In the genomic region with DNA sequence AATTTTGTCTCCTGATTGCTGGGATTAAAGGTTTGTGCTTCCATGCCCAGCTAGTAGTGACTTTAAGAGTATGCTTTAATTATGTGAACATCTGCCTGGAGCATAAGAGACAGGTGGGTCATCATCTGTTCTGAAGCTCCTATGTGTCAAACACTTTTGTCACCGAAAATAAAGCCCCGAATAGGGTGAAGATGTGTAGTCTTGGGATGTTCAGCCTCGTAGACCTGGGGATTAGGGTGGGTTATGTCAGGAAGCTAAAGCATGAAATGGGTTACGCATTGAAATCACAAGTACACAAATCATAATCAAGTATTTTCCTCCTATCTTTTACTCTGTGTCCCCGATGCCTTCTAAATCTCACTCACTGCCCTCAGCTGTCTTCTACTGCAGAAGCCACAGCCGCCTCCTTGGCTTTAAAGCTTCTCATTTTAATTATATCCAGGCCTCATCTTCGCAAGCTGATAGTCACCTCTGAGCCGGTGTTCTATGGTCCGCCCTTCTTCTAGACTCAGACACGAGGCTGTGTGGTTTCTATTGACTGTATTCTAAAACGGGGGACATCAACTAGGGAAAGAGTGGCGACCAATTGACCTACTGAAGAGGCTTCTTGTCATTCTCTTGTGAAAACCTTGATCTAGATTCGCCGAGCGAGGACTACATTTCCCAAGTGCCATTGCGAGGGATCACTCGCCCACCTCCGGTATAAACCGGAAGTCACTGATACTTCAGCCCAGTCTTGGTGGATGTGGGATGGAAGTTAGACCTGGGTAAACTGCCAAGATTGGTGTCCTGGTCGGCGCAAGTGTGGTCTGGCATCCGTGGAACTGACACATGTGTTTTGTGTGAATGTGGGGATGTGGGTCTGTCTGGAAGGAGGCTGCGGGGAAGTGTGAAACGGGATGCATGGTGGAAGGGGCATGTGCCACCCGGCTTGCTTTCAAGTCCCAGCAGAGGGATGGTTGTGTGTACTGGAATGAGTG, we compare ENCODE assay signal across 8 mouse cellular contexts. TPM values are rescaled to one million over a fixed set of nuclear protein-coding genes. Genes with fewer than 3 reads are reported as not detected.
DNase-seq lines count a peak whose midpoint lies in the region; ATAC-seq and TF ChIP-seq lines count a peak whose summit lies in the region.

A gene (plus strand): TSS at position 720 of the 980 bp plus-strand sequence.

- no peaks in the 10 kb centered on the region for H3K27me3 ChIP-seq in erythroblast, embryonic 14.5 days (ENCODE audit: control insufficient read depth)
- no peaks in the 10 kb centered on the region for H3K27me3 ChIP-seq in intestine, postnatal 0 days (replicated peaks; ENCODE audit: control insufficient read depth, insufficient read depth, low read length)

- 27% methylated on average over 25 of the region's 25 CpGs for WGBS in intestine, postnatal 0 days

- peaks cover 2% of the 10 kb centered on the region; the same call in 1 of the 2 replicates for H3K36me3 ChIP-seq in erythroblast, embryonic 14.5 days (ENCODE audit: control insufficient read depth)
- H3K36me3 ChIP-seq in intestine, postnatal 0 days (ENCODE audit: control insufficient read depth, insufficient read depth) = peaks cover 15% of the 10 kb centered on the region; the same call in 1 of the 2 replicates

- H3K9me3 ChIP-seq in erythroblast, embryonic 14.5 days (ENCODE audit: control insufficient read depth, low read length) = peaks cover 3% of the 10 kb centered on the region; the same call in 1 of the 2 replicates
- H3K9me3 ChIP-seq in intestine, postnatal 0 days (ENCODE audit: control insufficient read depth) = no peaks in the 10 kb centered on the region

- H3K4me2 ChIP-seq in intestine, postnatal 0 days (replicated peaks; ENCODE audit: low read depth) = peak within 1 kb of the TSS; percentile 73

- intact Hi-C loops in left cerebral cortex, postnatal 36 days (cut with DNase I) = loop anchor here (1.0 kb wide), 1 partner anchor 16 kb away; no protein-coding TSS in a partner anchor

- ATAC-seq in erythroblast, adult 5-6 weeks (replicated peaks; ENCODE audit: low FRiP score, poor library complexity, severe bottlenecking) = no peak
- no peak for ATAC-seq in intestine, postnatal 0 days
- ATAC-seq in megakaryocyte-erythroid progenitor cell, adult 5-6 weeks (replicated peaks; ENCODE audit: low FRiP score, low TSS enrichment, poor library complexity, severe bottlenecking) = peak; percentile 97

- H3K4me3 ChIP-seq in erythroblast, embryonic 14.5 days (replicated peaks) = peak within 1 kb of the TSS; percentile 63
- H3K4me3 ChIP-seq in intestine, postnatal 0 days (ENCODE audit: low read depth, low read length) = peak within 1 kb of the TSS; percentile 39

- no peak within 1 kb of the TSS for H3K27ac ChIP-seq in intestine, postnatal 0 days (ENCODE audit: low read depth, low read length)

- peaks cover 6% of the 10 kb centered on the region for H3K4me1 ChIP-seq in erythroblast, embryonic 14.5 days (ENCODE audit: control insufficient read depth)
- no peaks in the 10 kb centered on the region for H3K4me1 ChIP-seq in intestine, postnatal 0 days (replicated peaks; ENCODE audit: control insufficient read depth, insufficient read depth, low read length)

- peak within 1 kb of the TSS; percentile 26; the same call in 1 of the 2 replicates for H3K9ac ChIP-seq in intestine, postnatal 0 days (ENCODE audit: low read depth, low read length)

- DNase-seq in embryo, embryonic 11 days = peak; percentile 80
- DNase-seq in heart, adult 11 months = peak; percentile 94
- peak; percentile 74 for DNase-seq in left cerebral cortex, postnatal 36 days (ENCODE audit: low spot score in 2 of 2)
- DNase-seq in right cerebral cortex, postnatal 10 days (ENCODE audit: low spot score in 2 of 2) = peak; percentile 74 to 85

- no peak for TF ChIP-seq CTCF in intestine, postnatal 0 days (IDR thresholded peaks at IDR 0.05; ENCODE audit: low read depth)

RNA-seq across cellular contexts. Expression of the gene that starts here (rescaled TPM):
- polyA plus RNA-seq in erythroblast, embryonic 14.5 days (2012) = not detected in 2 replicates
- not detected in 2 replicates for total RNA-seq in erythroblast, adult 5-6 weeks (2015; ENCODE audit: low replicate concordance)
- total RNA-seq in erythroblast, adult 5-6 weeks (2017; ENCODE audit: low replicate concordance) = not detected in 2 replicates
- polyA plus RNA-seq in intestine, postnatal 0 days (2015; fragmentation: Nextera tagmentation; extraction: Ambion mirVana) = 0.04 and 0.14 TPM in 2 replicates
- total RNA-seq in left cerebral cortex, postnatal 36 days (2021) = 10 to 100 TPM; 13.5 to 14.7 TPM
- not detected in 2 replicates for total RNA-seq in megakaryocyte-erythroid progenitor cell, adult 5-6 weeks (2014; fragmentation: Nextera tagmentation)
- not detected in 2 replicates for total RNA-seq in megakaryocyte-erythroid progenitor cell, adult 5-6 weeks (2017)

Comparison
In these comparisons a context has a peak if more than half of its experiments do, and no peak if none do; other contexts are left out.
1. RNA of the gene that starts here (total RNA-seq): 13.5 to 14.7 TPM in left cerebral cortex, postnatal 36 days; not detected in erythroblast, adult 5-6 weeks and not detected in megakaryocyte-erythroid progenitor cell, adult 5-6 weeks; every median in the first group is over 10 times any median in the second.
2. Peak in ATAC-seq in megakaryocyte-erythroid progenitor cell, adult 5-6 weeks; RNA of the gene not detected or under 1 TPM.
3. Peak in every context shown above with its lines, with median percentiles within 50 percentile points of each other: DNase-seq.